ENCODE assay signal across 27 mouse cellular contexts in genomic region chr19:5928104-5928503, GRCm38 (mm10). TPM values are rescaled to one million over a fixed set of nuclear protein-coding genes. Genes with fewer than 3 reads are reported as not detected.
DNase-seq lines count a peak whose midpoint lies in the region; ATAC-seq lines count a peak whose summit lies in the region.
"Had no signal": no experiment of that assay in that cellular context is flagged by ENCODE, and none has a peak within 500 bp of the region (broad histone marks: within the 10 kb centered on the region; RNA-seq: fewer than 3 reads in every experiment).

No protein-coding gene starts in this region.

- ATAC-seq in heart, embryonic 11.5 days (replicated peaks; ENCODE audit: insufficient number of reproducible peaks, low FRiP score, low TSS enrichment): no peak
- ATAC-seq in erythroid progenitor cell, adult 5-6 weeks (replicated peaks; ENCODE audit: low FRiP score, poor library complexity, severe bottlenecking): peak; percentile 58
- no peak for ATAC-seq in liver, embryonic 12.5 days
- ATAC-seq: forebrain, embryonic 16.5 days; hindbrain, embryonic 16.5 days; intestine, embryonic 15.5 days had no signal

- H3K27ac ChIP-seq in heart, embryonic 10.5 days: 0 out of 2 replicates have a peak overlapping the region, but pooled peaks have one; percentile 25
- H3K27ac ChIP-seq in heart, embryonic 11.5 days (ENCODE audit: low read depth, low read length): no peak overlapping the region
- H3K27ac ChIP-seq in liver, embryonic 12.5 days: no peak overlapping the region
- H3K27ac ChIP-seq: forebrain, embryonic 10.5 days; heart, adult 2 months; hindbrain, embryonic 10.5 days; intestine, embryonic 15.5 days; limb, embryonic 13.5 days; liver, embryonic 14.5 days had no signal

- no peak for DNase-seq in heart, embryonic 10.5 days (ENCODE audit: low spot score)
- DNase-seq in spleen, adult 12 weeks (ENCODE audit: low spot score): peak; percentile 17
- DNase-seq in spleen, postnatal 4 days (ENCODE audit: low spot score in 2 of 2): no peak
- DNase-seq in skeletal muscle tissue, adult 2 months (ENCODE audit: low read depth, low spot score): peak; percentile 76
- no peak for DNase-seq in adrenal gland, adult 8-10 months
- DNase-seq: adrenal gland, postnatal 25 days; cerebellum, adult 11-12 months; cerebellum, postnatal 25 days; gastrocnemius, postnatal 25 days; heart, adult 2 months; heart, postnatal 10 days; kidney, postnatal 10 days; layer of hippocampus, postnatal 36 days; lung, embryonic 14.5 days; midbrain, embryonic 14.5 days; right cerebral cortex, adult 18-20 months; right cerebral cortex, postnatal 4 days had no signal

- WGBS in heart, embryonic 10.5 days: 69% methylated on average over 6 of the region's 6 CpGs
- 66% methylated on average over 6 of the region's 6 CpGs for WGBS in heart, embryonic 11.5 days (ENCODE audit: insufficient replicate concordance)
- 69% methylated on average over 6 of the region's 6 CpGs for WGBS in liver, embryonic 12.5 days (ENCODE audit: insufficient replicate concordance)

- H3K27me3 ChIP-seq in heart, embryonic 10.5 days (ENCODE audit: insufficient read depth, poor library complexity, severe bottlenecking): peaks cover 9% of the 10 kb centered on the region; the same call in 1 of the 2 replicates
- H3K27me3 ChIP-seq in heart, embryonic 11.5 days (ENCODE audit: control insufficient read depth, insufficient read depth, low read length): no peaks in the 10 kb centered on the region
- peaks cover 35% of the 10 kb centered on the region for H3K27me3 ChIP-seq in liver, embryonic 12.5 days (replicated peaks)
- H3K27me3 ChIP-seq: intestine, embryonic 15.5 days had no signal

- no peaks in the 10 kb centered on the region for H3K9me3 ChIP-seq in heart, embryonic 10.5 days
- no peaks in the 10 kb centered on the region for H3K9me3 ChIP-seq in heart, embryonic 11.5 days (replicated peaks; ENCODE audit: control insufficient read depth, low read length)
- no peaks in the 10 kb centered on the region for H3K9me3 ChIP-seq in liver, embryonic 12.5 days (replicated peaks)
- H3K9me3 ChIP-seq: forebrain, embryonic 10.5 days; hindbrain, embryonic 10.5 days; intestine, embryonic 15.5 days; limb, embryonic 13.5 days had no signal

- H3K4me1 ChIP-seq in heart, embryonic 10.5 days: peaks cover 51% of the 10 kb centered on the region
- peaks cover 16% of the 10 kb centered on the region for H3K4me1 ChIP-seq in heart, embryonic 11.5 days (ENCODE audit: control insufficient read depth, insufficient read depth, low read length)
- H3K4me1 ChIP-seq in liver, embryonic 12.5 days: peaks cover 52% of the 10 kb centered on the region

- no peak overlapping the region for H3K9ac ChIP-seq in heart, embryonic 11.5 days (ENCODE audit: low read depth, low read length)
- H3K9ac ChIP-seq in liver, embryonic 12.5 days: no peak overlapping the region
- H3K9ac ChIP-seq: intestine, embryonic 15.5 days; limb, embryonic 13.5 days; liver, embryonic 14.5 days; lung, embryonic 14.5 days had no signal

- no peaks in the 10 kb centered on the region for H3K36me3 ChIP-seq in heart, embryonic 10.5 days
- H3K36me3 ChIP-seq in heart, embryonic 11.5 days (ENCODE audit: control insufficient read depth, insufficient read depth, low read length): no peaks in the 10 kb centered on the region
- H3K36me3 ChIP-seq in liver, embryonic 12.5 days: no peaks in the 10 kb centered on the region
- H3K36me3 ChIP-seq: forebrain, embryonic 10.5 days; hindbrain, embryonic 10.5 days; intestine, embryonic 15.5 days; limb, embryonic 13.5 days had no signal

- H3K4me2 ChIP-seq in heart, embryonic 11.5 days: no peak overlapping the region
- H3K4me2 ChIP-seq in liver, embryonic 12.5 days: no peak overlapping the region
- H3K4me2 ChIP-seq: intestine, embryonic 15.5 days; limb, embryonic 13.5 days; lung, embryonic 14.5 days had no signal

- H3K4me3 ChIP-seq in heart, embryonic 10.5 days: no peak overlapping the region
- H3K4me3 ChIP-seq in heart, embryonic 11.5 days (ENCODE audit: low read depth, low read length): no peak overlapping the region
- H3K4me3 ChIP-seq in liver, embryonic 12.5 days: no peak overlapping the region
- H3K4me3 ChIP-seq: forebrain, embryonic 10.5 days; heart, adult 2 months; hindbrain, embryonic 10.5 days; intestine, embryonic 15.5 days; limb, embryonic 13.5 days had no signal

RNA-seq across cellular contexts. Expression of gene Cdc42ep2, which starts 3.5 kb away (rescaled TPM):
- polyA plus RNA-seq in heart, embryonic 10.5 days (2016; fragmentation: Nextera tagmentation; extraction: Ambion mirVana): 5.9 and 7.4 TPM in 2 replicates
- polyA plus RNA-seq in heart, embryonic 11.5 days (2014; fragmentation: Nextera tagmentation; extraction: Ambion mirVana): 6.3 and 7.6 TPM in 2 replicates
- 0.72 TPM in 1 of 2 replicates, not detected in the other for total RNA-seq in erythroid progenitor cell, adult 5-6 weeks (2015; ENCODE audit: low replicate concordance)
- total RNA-seq in erythroid progenitor cell, adult 5-6 weeks (2017; ENCODE audit: low replicate concordance): not detected in 2 replicates
- 1 to 10 TPM; 4.9 to 9.6 (median 8.3) TPM for total RNA-seq in adrenal gland, adult 8-10 months (2022)
- 3.4 and 3.6 TPM in 2 replicates for polyA plus RNA-seq in liver, embryonic 12.5 days (2016; fragmentation: Nextera tagmentation; extraction: Ambion mirVana)

RNA-seq across cellular contexts. Expression of gene Dpf2, which starts 15.3 kb away (rescaled TPM):
- 134 and 150 TPM in 2 replicates for polyA plus RNA-seq in heart, embryonic 10.5 days (2016; fragmentation: Nextera tagmentation; extraction: Ambion mirVana)
- 105 and 119 TPM in 2 replicates for polyA plus RNA-seq in heart, embryonic 11.5 days (2014; fragmentation: Nextera tagmentation; extraction: Ambion mirVana)
- 25.9 and 71.7 TPM in 2 replicates for total RNA-seq in erythroid progenitor cell, adult 5-6 weeks (2015; ENCODE audit: low replicate concordance)
- 43.9 and 168 TPM in 2 replicates for total RNA-seq in erythroid progenitor cell, adult 5-6 weeks (2017; ENCODE audit: low replicate concordance)
- 100 to 1,000 TPM in 3 of 4 experiments, 10 to 100 TPM in 1; 93.7 to 147 (median 129) TPM for total RNA-seq in adrenal gland, adult 8-10 months (2022)
- polyA plus RNA-seq in liver, embryonic 12.5 days (2016; fragmentation: Nextera tagmentation; extraction: Ambion mirVana): 73.2 and 74.9 TPM in 2 replicates

RNA-seq across cellular contexts. Expression of gene Tigd3, which starts 34.2 kb away (rescaled TPM):
- polyA plus RNA-seq in heart, embryonic 10.5 days (2016; fragmentation: Nextera tagmentation; extraction: Ambion mirVana): 2.4 and 2.9 TPM in 2 replicates
- polyA plus RNA-seq in heart, embryonic 11.5 days (2014; fragmentation: Nextera tagmentation; extraction: Ambion mirVana): 1.5 and 2.6 TPM in 2 replicates
- total RNA-seq in erythroid progenitor cell, adult 5-6 weeks (2015; ENCODE audit: low replicate concordance): 3.8 and 4.7 TPM in 2 replicates
- 8.2 and 9.4 TPM in 2 replicates for total RNA-seq in erythroid progenitor cell, adult 5-6 weeks (2017; ENCODE audit: low replicate concordance)
- total RNA-seq in adrenal gland, adult 8-10 months (2022): 1 to 10 TPM in 3 of 4 experiments, under 1 TPM in 1; 0.93 to 3.5 (median 1.6) TPM
- 3.2 and 3.5 TPM in 2 replicates for polyA plus RNA-seq in liver, embryonic 12.5 days (2016; fragmentation: Nextera tagmentation; extraction: Ambion mirVana)

RNA-seq across cellular contexts. Expression of gene Pola2, which starts 35.9 kb away (rescaled TPM):
- 70.0 and 80.7 TPM in 2 replicates for polyA plus RNA-seq in heart, embryonic 10.5 days (2016; fragmentation: Nextera tagmentation; extraction: Ambion mirVana)
- polyA plus RNA-seq in heart, embryonic 11.5 days (2014; fragmentation: Nextera tagmentation; extraction: Ambion mirVana): 58.9 and 59.2 TPM in 2 replicates
- 64.9 and 72.5 TPM in 2 replicates for total RNA-seq in erythroid progenitor cell, adult 5-6 weeks (2015; ENCODE audit: low replicate concordance)
- 55.1 and 71.9 TPM in 2 replicates for total RNA-seq in erythroid progenitor cell, adult 5-6 weeks (2017; ENCODE audit: low replicate concordance)
- total RNA-seq in adrenal gland, adult 8-10 months (2022): 10 to 100 TPM; 22.5 to 51.0 (median 27.8) TPM
- 79.7 and 83.2 TPM in 2 replicates for polyA plus RNA-seq in liver, embryonic 12.5 days (2016; fragmentation: Nextera tagmentation; extraction: Ambion mirVana)

RNA-seq across cellular contexts. Expression of gene Slc25a45, which starts 50.5 kb away (rescaled TPM):
- polyA plus RNA-seq in heart, embryonic 10.5 days (2016; fragmentation: Nextera tagmentation; extraction: Ambion mirVana): 2.1 and 2.5 TPM in 2 replicates
- 2.1 and 2.3 TPM in 2 replicates for polyA plus RNA-seq in heart, embryonic 11.5 days (2014; fragmentation: Nextera tagmentation; extraction: Ambion mirVana)
- 2.9 and 8.8 TPM in 2 replicates for total RNA-seq in erythroid progenitor cell, adult 5-6 weeks (2015; ENCODE audit: low replicate concordance)
- 7.2 and 7.8 TPM in 2 replicates for total RNA-seq in erythroid progenitor cell, adult 5-6 weeks (2017; ENCODE audit: low replicate concordance)
- 10 to 100 TPM; 12.8 to 21.7 (median 17.5) TPM for total RNA-seq in adrenal gland, adult 8-10 months (2022)
- 7.5 and 7.7 TPM in 2 replicates for polyA plus RNA-seq in liver, embryonic 12.5 days (2016; fragmentation: Nextera tagmentation; extraction: Ambion mirVana)

Comparison
In these comparisons a context has a peak if more than half of its experiments do, and no peak if none do; other contexts are left out.
1. DNase-seq: peak in spleen, adult 12 weeks (single experiment) and skeletal muscle tissue, adult 2 months (single experiment); none in heart, embryonic 10.5 days (single experiment), spleen, postnatal 4 days (0 of 2) and adrenal gland, adult 8-10 months (single experiment).